Mouse (Mus musculus) embryonic facial prominence, embryonic 10.5 days (tissue): ENCODE data around the gene Tceanc2. TPM values are rescaled to one million over a fixed set of nuclear protein-coding genes. Genes with fewer than 3 reads are reported as not detected.

Experiments
- DNase-seq: peaks from one replicate; pipeline ENCODE4 v3.0.0-alpha.2; 2017; ENCODE audit warnings: low spot score
- H3K27ac ChIP-seq: fragments of 300-500 bp; sonication (generic); replicated peaks from 2 replicates; pipeline ENCODE4 v1.5.1; 2016; ENCODE audit warnings: mild to moderate bottlenecking
- H3K27me3 ChIP-seq: fragments of 300-500 bp; sonication (generic); replicated peaks from 2 replicates; pipeline ENCODE4 v1.6.1; 2016; ENCODE audit warnings: low read depth, mild to moderate bottlenecking; ENCODE audit not compliant: poor library complexity, severe bottlenecking
- H3K36me3 ChIP-seq: fragments of 300-500 bp; sonication (generic); replicated peaks from 2 replicates; pipeline ENCODE4 v1.6.1; 2016; ENCODE audit warnings: mild to moderate bottlenecking, moderate library complexity
- H3K4me1 ChIP-seq: fragments of 300-500 bp; sonication (generic); 2 replicates; pipeline ENCODE4 v1.6.1; 2016
- H3K4me3 ChIP-seq: fragments of 300-500 bp; sonication (generic); 2 replicates; pipeline ENCODE4 v1.5.1; 2016; ENCODE audit warnings: mild to moderate bottlenecking, moderate library complexity
- H3K9me3 ChIP-seq: fragments of 300-500 bp; sonication (generic); 2 replicates; pipeline ENCODE4 v1.6.1; 2016; ENCODE audit warnings: mild to moderate bottlenecking
- WGBS: fragments of 180-500 bp; shearing (Covaris S2); methylation state at CpG from one replicate; pipeline ENCODE4 v1.1.7; 2016; 5-methylcytosine and 5-hydroxymethylcytosine counted together
- polyA plus RNA-seq: library from polyadenylated mRNA; unstranded; fragments of >200 nt; fragmentation: Nextera tagmentation; extraction: Ambion mirVana; gene quantifications from 2 replicates; pipeline ENCODE4 v1.2.1, GENCODE M21; 2016

The Tceanc2 gene
- polyA plus RNA-seq, 1 experiment from 2014 or later = 20.7 TPM

DNA sequence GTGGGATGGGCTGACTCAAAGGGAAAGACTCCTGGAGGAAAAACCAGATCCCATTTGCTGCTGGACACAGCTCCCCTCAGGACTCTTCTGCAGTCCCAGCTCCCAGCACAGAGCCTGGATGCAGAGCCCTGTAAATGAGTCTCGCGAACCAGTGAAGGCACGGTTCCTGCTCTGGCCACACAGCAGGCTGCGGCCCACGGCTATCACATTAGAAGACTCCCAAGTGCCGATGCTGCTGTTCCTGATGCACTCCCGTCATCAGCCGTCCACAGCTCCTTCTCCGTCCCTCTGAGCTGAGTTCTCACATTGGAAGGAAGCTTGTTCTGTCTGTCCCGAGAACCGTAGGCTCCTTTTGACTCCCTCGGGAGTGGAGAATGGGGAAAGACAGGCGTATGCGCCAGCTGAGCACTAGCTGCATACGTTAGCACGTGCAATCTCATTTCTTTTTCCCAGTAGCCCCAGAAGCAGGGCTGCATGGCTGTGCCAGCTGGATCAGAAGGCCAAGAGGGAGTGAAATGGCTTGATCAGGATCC, 82.0 kb downstream of the Tceanc2 start, which contains the start of gene Cdcp2:
Gene Cdcp2, plus strand, starts transcription at position 51 of the 533 bp plus-strand sequence.
- Histone ChIP-seq H3K27me3 (no peaks in the 10 kb centered on the region), H3K4me3 (no peak within 1 kb of the TSS), H3K9me3 (no peaks in the 10 kb centered on the region), H3K4me1 (peaks cover 71% of the 10 kb centered on the region), H3K27ac (peak within 1 kb of the TSS; percentile 70), H3K36me3 (no peaks in the 10 kb centered on the region)
- 58% methylated on average over 16 of the region's 16 CpGs for WGBS
- DNase-seq = no peak

DNA sequence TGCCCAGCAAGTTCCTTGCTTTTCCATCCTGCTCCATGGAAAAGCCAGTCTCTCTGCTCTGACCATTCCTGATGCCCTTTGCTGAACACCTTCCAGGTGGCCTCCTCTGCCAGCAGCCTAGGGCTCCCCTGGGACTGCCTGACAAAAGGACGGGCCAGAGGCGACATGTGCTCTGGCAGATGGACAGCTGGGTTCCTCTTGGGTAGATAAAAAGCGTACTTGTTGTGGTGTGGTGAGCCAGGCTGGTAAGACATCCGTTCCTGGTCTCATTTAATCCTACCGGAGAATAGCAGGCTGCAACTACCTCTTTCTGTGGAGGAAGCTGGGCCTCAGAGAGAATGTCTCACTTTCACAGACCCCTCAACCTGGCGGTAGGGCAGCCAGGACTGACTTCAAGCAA, 82.9 kb downstream of the Tceanc2 start:
- Histone ChIP-seq H3K27me3 (no peaks in the 10 kb centered on the region), H3K9me3 (no peaks in the 10 kb centered on the region), H3K4me1 (peaks cover 80% of the 10 kb centered on the region), H3K27ac (peak overlapping the region; percentile 70), H3K36me3 (no peaks in the 10 kb centered on the region), H3K4me3 (no peak overlapping the region)
- WGBS = 34% methylated on average over 6 of the region's 6 CpGs
- no peak for DNase-seq

GRCm38 (mm10) chr4:107094484-107095187, 84.3 kb downstream of the Tceanc2 start:
- Histone ChIP-seq H3K9me3 (no peaks in the 10 kb centered on the region), H3K4me1 (peaks cover 80% of the 10 kb centered on the region), H3K27me3 (no peaks in the 10 kb centered on the region), H3K36me3 (no peaks in the 10 kb centered on the region), H3K4me3 (no peak overlapping the region), H3K27ac (peak overlapping the region; percentile 78)
- peak; percentile 73 for DNase-seq
- WGBS = 70% methylated on average over 16 of the region's 16 CpGs

- Histone ChIP-seq H3K27ac (peak overlapping the region; percentile 78), H3K9me3 (no peaks in the 10 kb centered on the region), H3K27me3 (no peaks in the 10 kb centered on the region), H3K4me1 (peaks cover 55% of the 10 kb centered on the region), H3K4me3 (no peak overlapping the region), H3K36me3 (no peaks in the 10 kb centered on the region)
- DNase-seq = no peak
- 82% methylated on average over 14 of the region's 14 CpGs for WGBS
Measured at GRCm38 (mm10) chr4:107091696-107092095, 87.2 kb downstream of the Tceanc2 start.

DNA sequence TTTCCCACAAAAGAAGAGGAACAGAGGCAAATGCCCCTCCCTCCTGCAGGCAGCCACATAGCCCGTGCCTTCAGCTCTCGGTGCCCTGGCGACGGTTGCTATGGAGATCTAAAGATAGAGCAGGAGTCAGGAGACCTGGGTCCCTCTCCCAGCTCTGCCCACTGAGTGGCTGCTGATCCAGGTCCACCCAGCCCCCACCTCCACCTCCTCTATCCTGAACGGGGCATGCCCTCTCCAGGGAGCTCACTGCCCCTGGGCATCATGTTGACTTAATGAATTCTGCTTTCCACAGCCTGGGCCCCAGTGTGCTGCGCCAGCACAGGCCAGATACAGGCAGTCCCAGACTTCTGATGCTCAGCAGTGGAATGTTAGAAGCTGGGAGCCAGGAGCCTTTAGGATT, 94.1 kb downstream of the Tceanc2 start:
- Histone ChIP-seq H3K27me3 (no peaks in the 10 kb centered on the region), H3K36me3 (no peaks in the 10 kb centered on the region), H3K4me3 (peak overlapping the region; percentile 19), H3K4me1 (peaks cover 40% of the 10 kb centered on the region), H3K9me3 (no peaks in the 10 kb centered on the region), H3K27ac (peak overlapping the region; percentile 81)
- DNase-seq = peak; percentile 72
- 13% methylated on average over 6 of the region's 6 CpGs for WGBS

DNA sequence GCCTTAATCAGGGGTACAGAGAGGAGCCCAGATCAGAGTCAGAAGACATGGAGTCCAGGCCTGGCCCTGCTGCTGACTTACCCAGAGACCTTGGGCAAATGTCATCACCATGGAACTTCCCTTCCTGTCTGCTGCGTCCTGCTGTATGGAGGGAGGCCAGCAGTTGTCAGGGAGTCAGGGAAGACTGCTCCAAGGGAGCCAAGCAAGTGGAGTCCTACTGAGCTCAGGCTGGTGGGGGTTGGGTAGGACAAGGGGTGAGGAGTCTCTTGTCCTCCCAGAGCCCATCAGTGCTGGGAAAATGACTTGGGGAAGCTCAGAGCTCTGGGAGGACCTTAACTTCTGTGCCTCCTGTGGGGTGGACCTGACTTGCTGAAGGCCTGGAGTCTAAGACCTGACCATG, 94.6 kb downstream of the Tceanc2 start:
- peak overlapping the region; percentile 19; the same call in 1 of the 2 replicates for H3K4me3 ChIP-seq
- WGBS = 31% methylated on average over 1 of the region's 1 CpGs
- H3K4me1 ChIP-seq = peaks cover 40% of the 10 kb centered on the region

More for the DNA sequence above, 94.6 kb downstream of the Tceanc2 start:
- no peak for DNase-seq
- no peaks in the 10 kb centered on the region for H3K27me3 ChIP-seq
- peak overlapping the region; percentile 81 for H3K27ac ChIP-seq
- no peaks in the 10 kb centered on the region for H3K36me3 ChIP-seq
- H3K9me3 ChIP-seq = no peaks in the 10 kb centered on the region

Other genes starting within 250 kb of the Tceanc2 start
- 129 and 136 TPM in 2 replicates for gene Mrpl37, start 112.2 kb downstream of the Tceanc2 start, polyA plus RNA-seq
- 8.1 and 10.4 TPM in 2 replicates for gene Cyb5rl, start 112.1 kb downstream of the Tceanc2 start, polyA plus RNA-seq
- gene Cdcp2, start 82.2 kb downstream of the Tceanc2 start, polyA plus RNA-seq = 0.21 and 0.22 TPM in 2 replicates
- gene Tmem59, start 717 bp downstream of the Tceanc2 start, polyA plus RNA-seq = 266 and 281 TPM in 2 replicates
- gene Ldlrad1, start 30.1 kb upstream of the Tceanc2 start, polyA plus RNA-seq = not detected in 2 replicates
- gene Lrrc42, start 74.4 kb upstream of the Tceanc2 start, polyA plus RNA-seq = 80.0 and 83.3 TPM in 2 replicates
- gene Hspb11, start 74.5 kb upstream of the Tceanc2 start, polyA plus RNA-seq = 22.2 and 24.6 TPM in 2 replicates
- gene Dio1, start 128.1 kb upstream of the Tceanc2 start, polyA plus RNA-seq = not detected in 2 replicates
- gene Yipf1, start 135.2 kb upstream of the Tceanc2 start, polyA plus RNA-seq = 39.5 and 40.6 TPM in 2 replicates
- 51.5 and 56.1 TPM in 2 replicates for gene Ndc1, start 188.7 kb upstream of the Tceanc2 start, polyA plus RNA-seq